Mouse (Mus musculus) lung, embryonic 14.5 days (tissue): Measurements from ENCODE around the gene Cnga2. TPM values are rescaled to one million over a fixed set of nuclear protein-coding genes. Genes with fewer than 3 reads are reported as not detected.
A peak's percentile ranks its signal among the peaks of the same experiment; 100 is the strongest.

ENCODE experiments used
- ATAC-seq: fragments of 200-750 bp; cut with Nextera tagmentation; 2 replicates; pipeline ENCODE4 v1.8.0; 2017; ENCODE audit warnings: mild to moderate bottlenecking, moderate TSS enrichment, moderate library complexity; ENCODE audit not compliant: insufficient read depth
- DNase-seq: peaks from one replicate; pipeline ENCODE4 v3.0.0-alpha.2; 2015
- H3K27ac ChIP-seq: fragments of 300-500 bp; sonication (generic); 2 replicates; pipeline ENCODE4 v1.5.1; 2014; ENCODE audit warnings: low read depth, mild to moderate bottlenecking, moderate library complexity
- H3K27me3 ChIP-seq: fragments of 300-500 bp; sonication (generic); 2 replicates; pipeline ENCODE4 v1.6.1; 2014; ENCODE audit warnings: low read length, control low read depth; ENCODE audit not compliant: insufficient read depth
- H3K36me3 ChIP-seq: fragments of 300-500 bp; sonication (generic); 2 replicates; pipeline ENCODE4 v1.6.1; 2014; ENCODE audit warnings: control low read depth; ENCODE audit not compliant: insufficient read depth
- H3K4me1 ChIP-seq: fragments of 300-500 bp; sonication (generic); 2 replicates; pipeline ENCODE4 v1.6.1; 2014; ENCODE audit warnings: antibody characterized with exemption, control low read depth; ENCODE audit not compliant: insufficient read depth
- H3K4me2 ChIP-seq: fragments of 300-500 bp; sonication (generic); 2 replicates; pipeline ENCODE4 v1.6.1; 2014; ENCODE audit warnings: mild to moderate bottlenecking
- H3K4me3 ChIP-seq: fragments of 300-500 bp; sonication (generic); 2 replicates; pipeline ENCODE4 v1.5.1; 2014; ENCODE audit warnings: low read depth, low read length
- H3K9ac ChIP-seq: fragments of 300-500 bp; sonication (generic); 2 replicates; pipeline ENCODE4 v1.6.1; 2014
- H3K9me3 ChIP-seq: fragments of 300-500 bp; sonication (generic); 2 replicates; pipeline ENCODE4 v1.6.1; 2016; ENCODE audit warnings: low read depth, low read length, control low read depth
- CTCF ChIP-seq: IDR thresholded peaks from 2 replicates; pipeline ENCODE4 v1.5.1; 2016; ENCODE audit warnings: antibody characterized with exemption, low read depth
- WGBS: fragments of 180-500 bp; shearing (Covaris S2); extraction: QIAGEN DNeasy Blood & Tissue Kit; methylation state at CpG from one replicate; pipeline ENCODE4 v1.1.7; 2014; 5-methylcytosine and 5-hydroxymethylcytosine counted together
- polyA plus RNA-seq: library from polyadenylated mRNA; unstranded; fragments of >200 nt; fragmentation: Nextera tagmentation; extraction: Ambion mirVana; gene quantifications from 2 replicates; pipeline ENCODE4 v1.2.1, GENCODE M21; 2014

Gene Cnga2
- 0.12 and 0.34 TPM in 2 replicates for polyA plus RNA-seq

GRCm38 (mm10) chrX:71991549-71991948, at the start of gene Cnga2:
Gene Cnga2 (plus strand): TSS chrX:71991849.
- Histone ChIP-seq H3K36me3 (no peaks in the 10 kb centered on the region), H3K4me2 (no peak within 1 kb of the TSS), H3K9me3 (no peaks in the 10 kb centered on the region), H3K27me3 (no peaks in the 10 kb centered on the region), H3K9ac (no peak within 1 kb of the TSS), H3K27ac (no peak within 1 kb of the TSS), H3K4me3 (no peak within 1 kb of the TSS), H3K4me1 (no peaks in the 10 kb centered on the region)
- 82% methylated on average over 3 of the region's 3 CpGs for WGBS
- DNase-seq (no peak), ATAC-seq (no peak)
- no peak for TF ChIP-seq CTCF

- Histone ChIP-seq H3K4me2 (no peak overlapping the region), H3K9ac (no peak overlapping the region), H3K36me3 (no peaks in the 10 kb centered on the region), H3K27me3 (no peaks in the 10 kb centered on the region), H3K4me3 (no peak overlapping the region), H3K9me3 (no peaks in the 10 kb centered on the region), H3K27ac (no peak overlapping the region), H3K4me1 (no peaks in the 10 kb centered on the region)
- ATAC-seq (no peak), DNase-seq (peak; percentile 69)
- peak; percentile 74 for TF ChIP-seq CTCF
- WGBS, result 14% methylated on average over 3 of the region's 3 CpGs
These were observed 45.0 kb upstream of the Cnga2 start for GRCm38 (mm10) chrX:71946631-71947030.

GRCm38 (mm10) chrX:71958366-71958765, 33.3 kb upstream of the Cnga2 start:
- Histone ChIP-seq H3K27ac (no peak overlapping the region), H3K27me3 (no peaks in the 10 kb centered on the region), H3K9ac (no peak overlapping the region), H3K4me3 (no peak overlapping the region), H3K4me1 (no peaks in the 10 kb centered on the region), H3K9me3 (no peaks in the 10 kb centered on the region), H3K36me3 (no peaks in the 10 kb centered on the region), H3K4me2 (no peak overlapping the region)
- no peak for TF ChIP-seq CTCF
- DNase-seq (peak; percentile 7), ATAC-seq (no peak)

- H3K4me1 ChIP-seq, result no peaks in the 10 kb centered on the region
- peak within 1 kb of the TSS; percentile 44 for H3K4me3 ChIP-seq
- H3K27ac ChIP-seq, result peak within 1 kb of the TSS; percentile 24; the same call in 1 of the 2 replicates
- peak; percentile 97 for ATAC-seq
- TF ChIP-seq CTCF, result no peak
- peak within 1 kb of the TSS; percentile 57 for H3K9ac ChIP-seq
- no peaks in the 10 kb centered on the region for H3K27me3 ChIP-seq
- H3K4me2 ChIP-seq, result peak within 1 kb of the TSS; percentile 68
- 19% methylated on average over 34 of the region's 72 CpGs for WGBS
- 0 out of 2 replicates have a peak, but pooled peaks cover 3% of the 10 kb centered on the region for H3K36me3 ChIP-seq
- H3K9me3 ChIP-seq, result no peaks in the 10 kb centered on the region
- DNase-seq, result peak; percentile 78
These were observed 29.3 kb upstream of the Cnga2 start, which contains the start of gene Prrg3 for GRCm38 (mm10) chrX:71962073-71963051. Gene Prrg3 (plus strand): TSS chrX:71962624.

GRCm38 (mm10) chrX:71963275-71963912, 28.3 kb upstream of the Cnga2 start:
- no peak for ATAC-seq
- Histone ChIP-seq H3K27me3 (no peaks in the 10 kb centered on the region), H3K36me3 (0 out of 2 replicates have a peak, but pooled peaks cover 3% of the 10 kb centered on the region), H3K9ac (peak overlapping the region; percentile 46), H3K4me2 (peak overlapping the region; percentile 68), H3K9me3 (no peaks in the 10 kb centered on the region), H3K27ac (peak overlapping the region; percentile 24; the same call in 1 of the 2 replicates), H3K4me3 (peak overlapping the region; percentile 44), H3K4me1 (no peaks in the 10 kb centered on the region)
- 26% methylated on average over 9 of the region's 9 CpGs for WGBS
- no peak for DNase-seq
- no peak for TF ChIP-seq CTCF

GRCm38 (mm10) chrX:71968216-71968615, 23.4 kb upstream of the Cnga2 start:
- DNase-seq, result no peak
- no peak overlapping the region for H3K9ac ChIP-seq
- no peaks in the 10 kb centered on the region for H3K4me1 ChIP-seq
- TF ChIP-seq CTCF, result no peak
- H3K4me3 ChIP-seq, result no peak overlapping the region
- WGBS, result 36% methylated on average over 1 of the region's 1 CpGs
- H3K27me3 ChIP-seq, result no peaks in the 10 kb centered on the region
- ATAC-seq, result no peak
- no peaks in the 10 kb centered on the region for H3K9me3 ChIP-seq
- no peak overlapping the region for H3K27ac ChIP-seq
- H3K4me2 ChIP-seq, result no peak overlapping the region
- H3K36me3 ChIP-seq, result 0 out of 2 replicates have a peak, but pooled peaks cover 3% of the 10 kb centered on the region

GRCm38 (mm10) chrX:71968816-71969215, 22.8 kb upstream of the Cnga2 start:
- H3K4me3 ChIP-seq, result no peak overlapping the region
- DNase-seq (no peak), ATAC-seq (no peak)
- H3K27ac ChIP-seq, result no peak overlapping the region
- no peaks in the 10 kb centered on the region for H3K9me3 ChIP-seq
- 0 out of 2 replicates have a peak, but pooled peaks cover 3% of the 10 kb centered on the region for H3K36me3 ChIP-seq
- TF ChIP-seq CTCF, result no peak
- 75% methylated on average over 6 of the region's 6 CpGs for WGBS
- no peaks in the 10 kb centered on the region for H3K4me1 ChIP-seq
- H3K9ac ChIP-seq, result no peak overlapping the region
- H3K27me3 ChIP-seq, result no peaks in the 10 kb centered on the region
- no peak overlapping the region for H3K4me2 ChIP-seq
